Comparison of ENCODE assay signal across 19 mouse cellular contexts in the genomic region with DNA sequence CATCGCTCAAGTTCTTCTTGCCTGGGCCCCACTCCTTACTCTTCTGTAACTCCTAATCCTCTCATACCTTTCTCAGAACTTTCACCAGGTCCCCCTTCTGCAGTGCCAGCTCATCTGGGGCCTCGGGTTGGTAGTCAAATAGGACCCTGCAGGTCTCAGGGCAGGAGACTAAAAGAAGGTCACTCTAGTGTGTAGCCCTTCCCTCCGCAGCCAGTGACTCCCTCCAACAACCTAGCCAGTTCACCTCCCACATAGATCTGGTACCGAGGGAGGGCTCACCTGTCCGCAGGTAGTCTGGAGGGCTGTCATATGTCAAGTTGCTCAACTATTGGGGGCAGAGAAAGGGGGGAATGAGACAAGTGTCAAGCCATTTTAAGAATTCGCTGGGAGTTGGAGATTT. TPM values are rescaled to one million over a fixed set of nuclear protein-coding genes. Genes with fewer than 3 reads are reported as not detected.
DNase-seq lines count a peak whose midpoint lies in the region; TF ChIP-seq lines count a peak whose summit lies in the region.
"Had no signal": no experiment of that assay in that cellular context is flagged by ENCODE, and none has a peak within 500 bp of the region (broad histone marks: within the 10 kb centered on the region; RNA-seq: fewer than 3 reads in every experiment).

No protein-coding gene starts in this region.

- no peak for TF ChIP-seq POLR2A in testis, adult 2 months (IDR thresholded peaks at IDR 0.05; ENCODE audit: control insufficient read depth, low read depth, low read length)

- peak; percentile 90 for DNase-seq in heart, adult 11 months
- DNase-seq in heart, adult 9 months (ENCODE audit: low spot score in 2 of 2): no peak
- peak; percentile 6 for DNase-seq in kidney, postnatal 10 days
- no peak for DNase-seq in kidney, adult 8-10 months
- DNase-seq in testis, postnatal 14 days (ENCODE audit: low spot score): no peak
- DNase-seq in right cerebral cortex, postnatal 10 days (ENCODE audit: low spot score in 2 of 2): no peak
- DNase-seq: adrenal gland, adult 2 months; adrenal gland, postnatal 25 days; cerebellum, adult 18-20 months; cerebellum, adult 9-11 months; cerebellum, postnatal 36 days; gastrocnemius, postnatal 25 days; heart, adult 18-20 months; heart, postnatal 36 days had no signal

- no peaks in the 10 kb centered on the region for H3K36me3 ChIP-seq in testis, adult 2 months (ENCODE audit: control insufficient read depth, insufficient read depth, low read length)

- peak overlapping the region; percentile 89 for H3K4me3 ChIP-seq in testis, adult 2 months (ENCODE audit: control insufficient read depth, low read depth, low read length)
- H3K4me3 ChIP-seq: erythroblast, embryonic 14.5 days had no signal

- H3K27ac ChIP-seq in testis, adult 2 months (ENCODE audit: control insufficient read depth, insufficient read depth, low read depth, low read length): no peak overlapping the region; the same call in 1 of the 2 replicates
- H3K27ac ChIP-seq: hindbrain, embryonic 15.5 days had no signal

- H3K27me3 ChIP-seq in testis, adult 2 months (ENCODE audit: control insufficient read depth, insufficient read depth, low read length): no peaks in the 10 kb centered on the region
- H3K27me3 ChIP-seq: embryonic facial prominence, embryonic 15.5 days; heart, embryonic 12.5 days; hindbrain, embryonic 15.5 days had no signal

- peaks cover 15% of the 10 kb centered on the region for H3K4me1 ChIP-seq in testis, adult 2 months (ENCODE audit: control insufficient read depth, insufficient read depth, low read length)

- TF ChIP-seq CTCF in testis, adult 2 months (IDR thresholded peaks at IDR 0.05; ENCODE audit: control insufficient read depth, insufficient read depth, insufficient replicate concordance, low read depth, low read length): no peak

RNA-seq across cellular contexts. Expression of a gene that starts 1.8 kb away (rescaled TPM):
- polyA plus RNA-seq in testis, adult 2 months (2012; rRNA removed): 285 and 337 TPM in 2 replicates

RNA-seq across cellular contexts. Expression of a gene that starts 13.9 kb away (rescaled TPM):
- polyA plus RNA-seq in testis, adult 2 months (2012; rRNA removed): 5.4 and 6.2 TPM in 2 replicates

RNA-seq across cellular contexts. Expression of a gene that starts 41.1 kb away (rescaled TPM):
- 48.4 and 56.8 TPM in 2 replicates for polyA plus RNA-seq in testis, adult 2 months (2012; rRNA removed)

RNA-seq across cellular contexts. Expression of a gene that starts 57.7 kb away (rescaled TPM):
- polyA plus RNA-seq in testis, adult 2 months (2012; rRNA removed): 33.5 and 33.9 TPM in 2 replicates

Comparison
In these comparisons a context has a peak if more than half of its experiments do, and no peak if none do; other contexts are left out.
1. DNase-seq: peak in heart, adult 11 months (single experiment) and kidney, postnatal 10 days (single experiment); none in heart, adult 9 months (0 of 2), kidney, adult 8-10 months (0 of 2), testis, postnatal 14 days (single experiment) and right cerebral cortex, postnatal 10 days (0 of 2).